Mouse (Mus musculus): ENCODE measurements around the gene Egfl7. TPM values are rescaled to one million over a fixed set of nuclear protein-coding genes. Genes with fewer than 3 reads are reported as not detected.

The Egfl7 gene
- total RNA-seq, 1 experiment from 2014 or later = 211 TPM

DNA sequence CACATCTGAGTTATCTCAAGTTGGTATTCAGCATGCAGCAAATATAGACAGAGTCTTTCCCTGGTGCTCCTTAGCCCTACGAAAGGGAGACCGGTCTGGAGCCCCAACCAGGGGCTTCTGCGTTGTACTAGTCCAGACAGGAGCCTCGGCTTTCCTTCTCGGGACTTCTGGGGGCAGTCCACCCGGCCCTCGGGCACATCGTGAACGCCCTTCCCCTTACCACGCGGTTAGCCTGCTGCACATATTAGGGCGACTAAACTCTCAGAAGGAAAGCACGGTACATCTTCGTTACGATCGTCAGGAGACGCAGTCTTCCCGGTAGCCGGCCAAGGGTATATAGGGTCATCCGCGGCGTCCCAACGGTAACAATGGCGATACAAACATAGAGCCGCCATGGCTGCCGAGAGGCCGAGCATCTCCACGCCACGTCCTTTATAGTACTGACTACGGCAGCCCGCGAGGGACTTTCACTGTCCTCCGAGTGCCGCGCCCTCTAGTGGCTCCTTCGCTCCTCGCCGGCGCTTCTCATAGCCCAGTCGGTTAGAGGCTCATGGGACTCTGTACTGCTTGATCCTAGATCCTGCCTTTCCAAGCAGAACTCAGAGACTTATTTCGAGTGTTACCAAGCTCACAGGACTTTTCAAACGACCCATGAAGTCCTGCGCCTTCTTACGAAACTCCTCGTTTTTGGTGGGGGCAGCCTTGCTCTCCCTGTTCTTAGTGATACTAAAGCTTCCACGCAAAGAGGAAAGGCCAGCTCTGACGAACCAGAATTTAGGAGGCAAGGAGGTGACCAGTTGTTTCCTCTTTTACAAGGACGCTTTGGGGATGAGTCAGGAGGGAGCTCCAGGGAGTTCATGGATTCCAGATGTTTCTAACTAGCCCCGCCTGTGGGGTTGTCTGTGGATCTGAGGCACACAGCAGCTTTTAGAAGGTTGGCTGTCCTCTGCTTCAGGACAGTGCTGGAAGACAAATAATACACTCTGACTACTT lies 60.3 kb downstream of the Egfl7 start:
- peak; percentile 98 for DNase-seq

DNA sequence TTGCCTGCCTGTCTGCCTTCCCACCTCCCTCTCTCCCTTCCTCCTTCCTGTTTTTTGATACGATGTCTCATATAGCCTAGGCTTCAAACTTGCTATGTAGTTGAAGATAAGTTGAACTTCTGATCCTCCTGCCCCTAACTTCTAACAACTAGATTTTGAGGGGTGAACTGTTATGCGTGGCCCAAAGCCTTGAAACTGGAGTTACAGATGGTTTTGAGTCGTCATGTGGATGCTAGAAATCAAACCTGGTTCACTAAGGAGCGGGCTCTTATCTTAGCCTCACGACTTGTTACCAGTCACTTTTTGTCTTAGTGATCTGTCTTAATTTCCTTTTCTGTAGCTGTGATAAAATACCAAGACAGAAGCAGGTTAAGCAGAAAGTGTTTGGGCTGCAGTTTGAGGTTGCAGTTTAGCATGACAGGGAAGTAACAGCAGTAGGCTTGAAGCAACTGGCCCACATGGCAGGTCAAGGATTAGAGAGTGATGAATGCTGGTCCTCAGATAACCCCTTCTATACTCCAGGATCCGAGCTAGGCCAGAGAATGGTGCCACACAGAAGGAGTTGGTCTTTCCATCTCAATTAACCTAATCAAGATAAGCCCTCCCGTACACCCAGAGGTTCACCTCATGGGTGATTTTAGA lies 61.3 kb downstream of the Egfl7 start:
- no peak for DNase-seq

Small RNA genes within 50 kb of the gene (microRNA-seq; reads per million reads assigned to microRNA genes)
- 1.8 to 3.4 reads per million in 2 experiments for gene Mir126a
- gene Mir126b = 0 reads per million in 2 experiments

Other genes starting within 250 kb of the Egfl7 start
- 20.5 and 21.1 TPM in 2 replicates for gene Dnlz, start 227.9 kb upstream of the Egfl7 start, total RNA-seq (2021)
- 0.97 TPM in 1 of 2 replicates, not detected in the other for gene Card9, start 219.1 kb upstream of the Egfl7 start, total RNA-seq (2021)
- gene Snapc4, start 199.4 kb upstream of the Egfl7 start, total RNA-seq (2021) = 40.9 and 42.0 TPM in 2 replicates
- 106 and 110 TPM in 2 replicates for gene Entr1, start 190.7 kb upstream of the Egfl7 start, total RNA-seq (2021)
- gene Pmpca, start 190.7 kb upstream of the Egfl7 start, total RNA-seq (2021) = 117 and 151 TPM in 2 replicates
- gene Inpp5e, start 170.8 kb upstream of the Egfl7 start, total RNA-seq (2021) = 22.6 and 25.9 TPM in 2 replicates
- 62.7 and 63.4 TPM in 2 replicates for gene Sec16a, start 134.8 kb upstream of the Egfl7 start, total RNA-seq (2021)
- gene Notch1, start 63.4 kb upstream of the Egfl7 start, total RNA-seq (2021) = 17.7 and 24.8 TPM in 2 replicates
- gene Gm20532, start 6.6 kb downstream of the Egfl7 start, total RNA-seq (2021) = not detected in 2 replicates
- gene Agpat2, start 24.4 kb downstream of the Egfl7 start, total RNA-seq (2021) = 290 and 352 TPM in 2 replicates
- gene Fam69b, start 48.4 kb downstream of the Egfl7 start, total RNA-seq (2021) = 6.6 and 9.8 TPM in 2 replicates
- gene Lcn4, start 91.3 kb downstream of the Egfl7 start, total RNA-seq (2021) = not detected in 2 replicates

Measured in adrenal gland, postnatal 25 days (tissue).